Mouse (Mus musculus): ENCODE data around the gene Gm13272. TPM values are rescaled to one million over a fixed set of nuclear protein-coding genes. Genes with fewer than 3 reads are reported as not detected.
A peak's percentile ranks its signal among the peaks of the same experiment; 100 is the strongest.
"Not testable (repeated sequence)": the region's sequence is repeated elsewhere in the genome, so short reads cannot be mapped to it uniquely, and the experiment has no call there.

Gene Gm13272
- polyA plus RNA-seq, 1 experiment from 2014 or later, result not detected

DNA sequence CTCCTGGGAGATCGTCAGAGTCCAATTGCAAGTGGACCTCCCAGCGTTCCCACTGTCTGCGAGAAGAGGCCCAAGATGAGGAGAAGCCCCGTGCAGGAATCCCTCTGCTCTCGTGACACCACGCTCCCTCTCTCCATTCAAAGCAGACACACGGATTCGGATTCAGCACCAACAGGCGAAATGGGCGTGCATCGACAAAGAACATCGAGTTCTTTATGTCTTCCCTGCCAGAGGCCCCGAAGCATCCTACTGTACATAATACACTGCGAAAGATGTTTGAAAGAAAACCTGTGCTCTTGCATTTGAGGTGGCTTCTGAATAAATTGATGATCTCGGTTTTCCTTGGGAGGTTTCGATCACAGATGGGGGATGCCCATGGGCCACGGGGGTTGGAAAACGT, 670 bp downstream of the Gm13272 start:
- H3K4me1 ChIP-seq (ENCODE audit: control insufficient read depth, insufficient read depth, low read length); H3K27me3 ChIP-seq (ENCODE audit: control insufficient read depth, insufficient read depth, low read depth, low read length); H3K36me3 ChIP-seq (ENCODE audit: control insufficient read depth, insufficient read depth, low read length); H3K9ac ChIP-seq (ENCODE audit: low read depth, low read length); H3K4me3 ChIP-seq (ENCODE audit: low read depth, low read length); ATAC-seq; H3K27ac ChIP-seq (ENCODE audit: low read length); H3K9me3 ChIP-seq (replicated peaks; ENCODE audit: control insufficient read depth, low read length, poor library complexity, severe bottlenecking); H3K4me2 ChIP-seq (ENCODE audit: low read length): not testable (repeated sequence)
- 46% methylated on average over 15 of the region's 18 CpGs for WGBS

DNA sequence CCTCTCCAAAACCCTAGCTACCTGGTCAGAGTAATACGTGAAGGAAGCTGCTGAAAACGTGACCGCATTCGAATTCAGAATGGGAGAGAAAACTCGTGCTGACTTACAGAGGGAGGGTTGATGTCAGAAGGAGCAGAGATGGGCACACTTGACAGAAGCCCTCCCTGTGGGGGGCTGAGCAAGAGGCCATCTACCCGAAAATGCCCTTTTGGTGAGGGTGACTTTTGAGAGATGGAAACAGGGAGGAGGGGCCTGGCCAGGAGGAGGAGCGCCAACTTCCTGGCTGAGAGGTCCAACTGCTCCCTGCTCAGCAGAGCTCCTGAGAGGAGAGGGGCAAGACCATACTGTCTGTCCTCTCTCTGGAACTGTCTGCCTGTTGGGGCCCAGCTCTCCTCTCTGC, 2.2 kb downstream of the Gm13272 start, which contains the start of gene Ifnz:
Gene Ifnz, plus strand, starts transcription at position 301 of the 400 bp plus-strand sequence.
- H3K9ac ChIP-seq (ENCODE audit: low read depth, low read length); H3K4me1 ChIP-seq (ENCODE audit: control insufficient read depth, insufficient read depth, low read length); H3K9me3 ChIP-seq (replicated peaks; ENCODE audit: control insufficient read depth, low read length, poor library complexity, severe bottlenecking); ATAC-seq; H3K27me3 ChIP-seq (ENCODE audit: control insufficient read depth, insufficient read depth, low read depth, low read length); H3K4me3 ChIP-seq (ENCODE audit: low read depth, low read length); H3K27ac ChIP-seq (ENCODE audit: low read length); H3K36me3 ChIP-seq (ENCODE audit: control insufficient read depth, insufficient read depth, low read length): not testable (repeated sequence)
- H3K4me2 ChIP-seq (ENCODE audit: low read length), result peak within 1 kb of the TSS; percentile 36; the same call in 1 of the 2 replicates
- WGBS, result 31% methylated on average over 4 of the region's 7 CpGs

DNA sequence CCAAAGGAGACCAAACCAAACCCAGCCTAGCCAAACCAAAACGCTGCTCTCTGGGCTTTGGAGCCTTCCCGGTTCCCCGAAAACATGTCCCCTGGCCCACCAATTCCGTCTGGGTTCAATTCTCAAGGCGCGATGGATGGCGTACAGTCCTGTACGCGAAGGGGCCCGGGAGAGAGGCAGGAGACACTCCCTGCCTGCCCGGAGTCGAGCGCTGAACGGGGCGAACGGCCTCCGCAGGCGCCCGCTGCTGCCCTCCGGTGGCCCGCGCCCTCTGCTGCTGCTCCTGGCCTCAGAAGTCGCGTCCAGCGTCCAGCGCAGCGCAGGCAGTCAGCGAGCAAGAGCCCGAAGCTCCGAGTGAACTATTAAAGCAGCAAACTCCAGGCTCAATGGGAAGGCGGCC, 2.7 kb downstream of the Gm13272 start:
- H3K27ac ChIP-seq (ENCODE audit: low read length); H3K9ac ChIP-seq (ENCODE audit: low read depth, low read length); H3K27me3 ChIP-seq (ENCODE audit: control insufficient read depth, insufficient read depth, low read depth, low read length); H3K36me3 ChIP-seq (ENCODE audit: control insufficient read depth, insufficient read depth, low read length); ATAC-seq; H3K9me3 ChIP-seq (replicated peaks; ENCODE audit: control insufficient read depth, low read length, poor library complexity, severe bottlenecking); H3K4me3 ChIP-seq (ENCODE audit: low read depth, low read length); H3K4me1 ChIP-seq (ENCODE audit: control insufficient read depth, insufficient read depth, low read length): not testable (repeated sequence)
- H3K4me2 ChIP-seq (ENCODE audit: low read length), result peak overlapping the region; percentile 36; the same call in 1 of the 2 replicates
- WGBS, result 0% methylated on average over 3 of the region's 31 CpGs

- WGBS, result no CpG with 5 or more reads among the region's 27 CpGs
Measured at GRCm38 (mm10) chr4:88785409-88785808, 5.8 kb downstream of the Gm13272 start, which contains the start of gene Gm13276. Gm13276 (plus strand) TSS chr4:88785709.

GRCm38 (mm10) chr4:88788402-88788801, 8.8 kb downstream of the Gm13272 start, which contains the start of gene Gm13277:
Gm13277 (plus strand) TSS chr4:88788632.
- H3K9me3 ChIP-seq (replicated peaks; ENCODE audit: control insufficient read depth, low read length, poor library complexity, severe bottlenecking); H3K4me3 ChIP-seq (ENCODE audit: low read depth, low read length); H3K27me3 ChIP-seq (ENCODE audit: control insufficient read depth, insufficient read depth, low read depth, low read length); H3K4me2 ChIP-seq (ENCODE audit: low read length); H3K36me3 ChIP-seq (ENCODE audit: control insufficient read depth, insufficient read depth, low read length); H3K27ac ChIP-seq (ENCODE audit: low read length); H3K9ac ChIP-seq (ENCODE audit: low read depth, low read length); H3K4me1 ChIP-seq (ENCODE audit: control insufficient read depth, insufficient read depth, low read length); ATAC-seq: not testable (repeated sequence)
- WGBS, result no CpG with 5 or more reads among the region's 28 CpGs

More at GRCm38 (mm10) chr4:88785409-88785808, 5.8 kb downstream of the Gm13272 start, which contains the start of gene Gm13276:
- H3K4me3 ChIP-seq (ENCODE audit: low read depth, low read length); H3K9ac ChIP-seq (ENCODE audit: low read depth, low read length); H3K4me1 ChIP-seq (ENCODE audit: control insufficient read depth, insufficient read depth, low read length); ATAC-seq; H3K36me3 ChIP-seq (ENCODE audit: control insufficient read depth, insufficient read depth, low read length); H3K27me3 ChIP-seq (ENCODE audit: control insufficient read depth, insufficient read depth, low read depth, low read length); H3K27ac ChIP-seq (ENCODE audit: low read length); H3K9me3 ChIP-seq (replicated peaks; ENCODE audit: control insufficient read depth, low read length, poor library complexity, severe bottlenecking); H3K4me2 ChIP-seq (ENCODE audit: low read length): not testable (repeated sequence)

DNA sequence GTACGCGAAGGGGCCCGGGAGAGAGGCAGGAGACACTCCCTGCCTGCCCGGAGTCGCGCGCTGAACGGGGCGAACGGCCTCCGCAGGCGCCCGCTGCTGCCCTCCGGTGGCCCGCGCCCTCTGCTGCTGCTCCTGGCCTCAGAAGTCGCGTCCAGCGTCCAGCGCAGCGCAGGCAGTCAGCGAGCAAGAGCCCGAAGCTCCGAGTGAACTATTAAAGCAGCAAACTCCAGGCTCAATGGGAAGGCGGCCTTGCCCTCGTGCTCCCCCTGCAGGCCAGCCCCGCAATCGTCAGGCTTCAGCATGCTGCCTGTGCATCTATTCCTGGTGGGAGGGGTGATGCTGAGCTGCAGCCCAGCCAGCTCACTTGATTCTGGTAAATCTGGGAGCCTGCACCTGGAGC, 11.6 kb downstream of the Gm13272 start, which contains the start of gene Gm13278:
Gene Gm13278, plus strand, starts transcription at position 301 of the 400 bp plus-strand sequence.
- not testable (repeated sequence) for ATAC-seq; H3K4me1 ChIP-seq (ENCODE audit: control insufficient read depth, insufficient read depth, low read length); H3K27me3 ChIP-seq (ENCODE audit: control insufficient read depth, insufficient read depth, low read depth, low read length); H3K4me3 ChIP-seq (ENCODE audit: low read depth, low read length); H3K4me2 ChIP-seq (ENCODE audit: low read length); H3K9ac ChIP-seq (ENCODE audit: low read depth, low read length); H3K9me3 ChIP-seq (replicated peaks; ENCODE audit: control insufficient read depth, low read length, poor library complexity, severe bottlenecking); H3K27ac ChIP-seq (ENCODE audit: low read length); H3K36me3 ChIP-seq (ENCODE audit: control insufficient read depth, insufficient read depth, low read length)
- WGBS, result no CpG with 5 or more reads among the region's 28 CpGs

DNA sequence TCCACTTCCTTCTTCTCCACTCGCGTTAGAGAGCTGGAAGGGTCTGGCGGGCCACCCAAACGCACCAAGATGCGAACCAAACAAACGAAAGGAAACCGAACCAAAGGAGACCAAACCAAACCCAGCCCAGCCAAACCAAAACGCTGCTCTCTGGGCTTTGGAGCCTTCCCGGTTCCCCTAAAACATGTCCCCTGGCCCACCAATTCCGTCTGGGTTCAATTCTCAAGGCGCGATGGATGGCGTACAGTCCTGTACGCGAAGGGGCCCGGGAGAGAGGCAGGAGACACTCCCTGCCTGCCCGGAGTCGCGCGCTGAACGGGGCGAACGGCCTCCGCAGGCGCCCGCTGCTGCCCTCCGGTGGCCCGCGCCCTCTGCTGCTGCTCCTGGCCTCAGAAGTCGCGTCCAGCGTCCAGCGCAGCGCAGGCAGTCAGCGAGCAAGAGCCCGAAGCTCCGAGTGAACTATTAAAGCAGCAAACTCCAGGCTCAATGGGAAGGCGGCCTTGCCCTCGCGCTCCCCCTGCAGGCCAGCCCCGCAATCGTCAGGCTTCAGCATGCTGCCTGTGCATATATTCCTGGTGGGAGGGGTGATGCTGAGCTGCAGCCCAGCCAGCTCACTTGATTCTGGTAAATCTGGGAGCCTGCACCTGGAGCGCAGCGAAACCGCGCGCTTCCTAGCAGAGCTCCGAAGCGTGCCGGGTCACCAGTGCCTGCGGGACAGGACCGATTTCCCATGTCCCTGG, 14.5 kb downstream of the Gm13272 start, which contains the start of gene Gm13275:
Gene Gm13275, plus strand, starts transcription at position 552 of the 740 bp plus-strand sequence.
- H3K27ac ChIP-seq (ENCODE audit: low read length); H3K27me3 ChIP-seq (ENCODE audit: control insufficient read depth, insufficient read depth, low read depth, low read length); ATAC-seq; H3K9ac ChIP-seq (ENCODE audit: low read depth, low read length); H3K9me3 ChIP-seq (replicated peaks; ENCODE audit: control insufficient read depth, low read length, poor library complexity, severe bottlenecking); H3K4me2 ChIP-seq (ENCODE audit: low read length); H3K4me3 ChIP-seq (ENCODE audit: low read depth, low read length); H3K36me3 ChIP-seq (ENCODE audit: control insufficient read depth, insufficient read depth, low read length); H3K4me1 ChIP-seq (ENCODE audit: control insufficient read depth, insufficient read depth, low read length): not testable (repeated sequence)
- WGBS, result 0% methylated on average over 1 of the region's 52 CpGs

DNA sequence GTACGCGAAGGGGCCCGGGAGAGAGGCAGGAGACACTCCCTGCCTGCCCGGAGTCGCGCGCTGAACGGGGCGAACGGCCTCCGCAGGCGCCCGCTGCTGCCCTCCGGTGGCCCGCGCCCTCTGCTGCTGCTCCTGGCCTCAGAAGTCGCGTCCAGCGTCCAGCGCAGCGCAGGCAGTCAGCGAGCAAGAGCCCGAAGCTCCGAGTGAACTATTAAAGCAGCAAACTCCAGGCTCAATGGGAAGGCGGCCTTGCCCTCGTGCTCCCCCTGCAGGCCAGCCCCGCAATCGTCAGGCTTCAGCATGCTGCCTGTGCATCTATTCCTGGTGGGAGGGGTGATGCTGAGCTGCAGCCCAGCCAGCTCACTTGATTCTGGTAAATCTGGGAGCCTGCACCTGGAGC, 17.4 kb downstream of the Gm13272 start, which contains the start of gene Gm13279:
Gene Gm13279, plus strand, starts transcription at position 301 of the 400 bp plus-strand sequence.
- not testable (repeated sequence) for H3K27me3 ChIP-seq (ENCODE audit: control insufficient read depth, insufficient read depth, low read depth, low read length); ATAC-seq; H3K4me1 ChIP-seq (ENCODE audit: control insufficient read depth, insufficient read depth, low read length); H3K9me3 ChIP-seq (replicated peaks; ENCODE audit: control insufficient read depth, low read length, poor library complexity, severe bottlenecking); H3K4me3 ChIP-seq (ENCODE audit: low read depth, low read length); H3K36me3 ChIP-seq (ENCODE audit: control insufficient read depth, insufficient read depth, low read length); H3K4me2 ChIP-seq (ENCODE audit: low read length); H3K27ac ChIP-seq (ENCODE audit: low read length); H3K9ac ChIP-seq (ENCODE audit: low read depth, low read length)
- no CpG with 5 or more reads among the region's 28 CpGs for WGBS

- not testable (repeated sequence) for H3K36me3 ChIP-seq (ENCODE audit: control insufficient read depth, insufficient read depth, low read length); H3K9me3 ChIP-seq (replicated peaks; ENCODE audit: control insufficient read depth, low read length, poor library complexity, severe bottlenecking); H3K27ac ChIP-seq (ENCODE audit: low read length); H3K4me1 ChIP-seq (ENCODE audit: control insufficient read depth, insufficient read depth, low read length); ATAC-seq; H3K4me3 ChIP-seq (ENCODE audit: low read depth, low read length); H3K9ac ChIP-seq (ENCODE audit: low read depth, low read length); H3K4me2 ChIP-seq (ENCODE audit: low read length); H3K27me3 ChIP-seq (ENCODE audit: control insufficient read depth, insufficient read depth, low read depth, low read length)
- WGBS, result 9% methylated on average over 4 of the region's 7 CpGs
Measured at GRCm38 (mm10) chr4:88799365-88799764, 19.7 kb downstream of the Gm13272 start, which contains the start of gene Gm13285. Gm13285 (plus strand) TSS chr4:88799665.

Measured in midbrain, embryonic 16.5 days (tissue).